Comparison of ENCODE assay signal across 24 mouse cellular contexts in genomic region chr4:106453108-106453507, GRCm38 (mm10). TPM values are rescaled to one million over a fixed set of nuclear protein-coding genes. Genes with fewer than 3 reads are reported as not detected.
DNase-seq lines count a peak whose midpoint lies in the region; ATAC-seq and TF ChIP-seq lines count a peak whose summit lies in the region.
"Had no signal": no experiment of that assay in that cellular context is flagged by ENCODE, and none has a peak within 500 bp of the region (broad histone marks: within the 10 kb centered on the region; RNA-seq: fewer than 3 reads in every experiment).

No protein-coding gene starts in this region.

- H3K27ac ChIP-seq in liver, adult 2 months (replicated peaks; ENCODE audit: insufficient read depth, low read depth, low read length), result 0 out of 2 replicates have a peak overlapping the region, but pooled peaks have one; percentile 7
- H3K27ac ChIP-seq in liver, embryonic 11.5 days (ENCODE audit: low read depth, low read length), result no peak overlapping the region
- H3K27ac ChIP-seq in midbrain, embryonic 11.5 days (ENCODE audit: low read depth, low read length), result no peak overlapping the region
- H3K27ac ChIP-seq in midbrain, embryonic 14.5 days (replicated peaks; ENCODE audit: low read depth, low read length), result no peak overlapping the region
- H3K27ac ChIP-seq in liver, embryonic 16.5 days (ENCODE audit: low read length), result no peak overlapping the region
- H3K27ac ChIP-seq: embryonic facial prominence, embryonic 13.5 days; embryonic facial prominence, embryonic 15.5 days; forebrain, embryonic 10.5 days; forebrain, embryonic 12.5 days had no signal

- no peaks in the 10 kb centered on the region for H3K9me3 ChIP-seq in liver, embryonic 11.5 days (ENCODE audit: control insufficient read depth, low read length)
- H3K9me3 ChIP-seq in midbrain, embryonic 11.5 days (ENCODE audit: control insufficient read depth, low read length), result no peaks in the 10 kb centered on the region
- no peaks in the 10 kb centered on the region for H3K9me3 ChIP-seq in midbrain, embryonic 14.5 days (ENCODE audit: control insufficient read depth, low read length)
- H3K9me3 ChIP-seq in liver, embryonic 16.5 days (replicated peaks; ENCODE audit: control insufficient read depth, low read length), result no peaks in the 10 kb centered on the region
- H3K9me3 ChIP-seq: embryonic facial prominence, embryonic 13.5 days; embryonic facial prominence, embryonic 15.5 days; forebrain, embryonic 10.5 days; forebrain, embryonic 12.5 days had no signal

- 28% methylated on average over 5 of the region's 5 CpGs for WGBS in liver, adult 2 months
- 74% methylated on average over 5 of the region's 5 CpGs for WGBS in liver, embryonic 11.5 days
- WGBS in midbrain, embryonic 11.5 days, result 86% methylated on average over 5 of the region's 5 CpGs
- WGBS in midbrain, embryonic 14.5 days, result 88% methylated on average over 5 of the region's 5 CpGs
- WGBS in liver, embryonic 16.5 days (ENCODE audit: insufficient replicate concordance), result 50% methylated on average over 5 of the region's 5 CpGs

- H3K4me3 ChIP-seq in liver, adult 2 months (ENCODE audit: insufficient read depth, low read depth, low read length), result no peak overlapping the region
- no peak overlapping the region for H3K4me3 ChIP-seq in liver, embryonic 11.5 days (ENCODE audit: low read depth, low read length)
- no peak overlapping the region for H3K4me3 ChIP-seq in midbrain, embryonic 11.5 days (ENCODE audit: low read depth, low read length)
- H3K4me3 ChIP-seq in midbrain, embryonic 14.5 days (replicated peaks; ENCODE audit: low read depth, low read length), result no peak overlapping the region
- no peak overlapping the region for H3K4me3 ChIP-seq in liver, embryonic 16.5 days (ENCODE audit: low read depth, low read length)
- H3K4me3 ChIP-seq: embryonic facial prominence, embryonic 13.5 days; embryonic facial prominence, embryonic 15.5 days; erythroblast, embryonic 14.5 days; forebrain, embryonic 10.5 days; forebrain, embryonic 12.5 days had no signal

- no peak for TF ChIP-seq POLR2A in liver, adult 2 months (IDR thresholded peaks at IDR 0.05; ENCODE audit: extremely low read depth, insufficient read depth, low read length)

- peak; percentile 77 for DNase-seq in liver, adult 2 months (ENCODE audit: extremely low read depth, low read depth, low spot score)
- DNase-seq in liver, embryonic 11.5 days (ENCODE audit: low spot score), result no peak
- DNase-seq in midbrain, embryonic 11.5 days (ENCODE audit: low spot score, missing footprints), result peak; percentile 37
- no peak for DNase-seq in midbrain, embryonic 14.5 days
- no peak for DNase-seq in right cerebral cortex, postnatal 36 days (ENCODE audit: low spot score in 2 of 2)
- DNase-seq in spleen, adult 12 weeks (ENCODE audit: low spot score), result no peak
- DNase-seq: adrenal gland, adult 2 months; adrenal gland, postnatal 10 days; adrenal gland, postnatal 25 days; cerebellum, adult 11 months; cerebellum, adult 8-10 months; cerebellum, adult 9-11 months; embryo, embryonic 11 days had no signal

- H3K4me1 ChIP-seq in liver, adult 2 months (ENCODE audit: control insufficient read depth, insufficient read depth, low read length), result peaks cover 7% of the 10 kb centered on the region; the same call in 1 of the 2 replicates
- H3K4me1 ChIP-seq in liver, embryonic 11.5 days (replicated peaks; ENCODE audit: control insufficient read depth, insufficient read depth, low read length), result peaks cover 7% of the 10 kb centered on the region
- H3K4me1 ChIP-seq in midbrain, embryonic 11.5 days (ENCODE audit: control insufficient read depth, insufficient read depth, low read length), result no peaks in the 10 kb centered on the region
- no peaks in the 10 kb centered on the region for H3K4me1 ChIP-seq in midbrain, embryonic 14.5 days (ENCODE audit: control insufficient read depth, insufficient read depth, low read length)
- H3K4me1 ChIP-seq in liver, embryonic 16.5 days (ENCODE audit: control insufficient read depth, low read depth, low read length), result no peaks in the 10 kb centered on the region; the same call in 1 of the 2 replicates
- H3K4me1 ChIP-seq: embryonic facial prominence, embryonic 13.5 days; embryonic facial prominence, embryonic 15.5 days; forebrain, embryonic 10.5 days; forebrain, embryonic 12.5 days had no signal

- no peak overlapping the region for H3K9ac ChIP-seq in liver, adult 2 months (ENCODE audit: low read depth, low read length)
- H3K9ac ChIP-seq in liver, embryonic 11.5 days (ENCODE audit: low read depth, low read length), result no peak overlapping the region
- H3K9ac ChIP-seq in midbrain, embryonic 11.5 days (ENCODE audit: low read length), result no peak overlapping the region
- no peak overlapping the region for H3K9ac ChIP-seq in midbrain, embryonic 14.5 days (replicated peaks; ENCODE audit: low read length)
- no peak overlapping the region for H3K9ac ChIP-seq in liver, embryonic 16.5 days (ENCODE audit: low read depth, low read length)
- H3K9ac ChIP-seq: embryonic facial prominence, embryonic 13.5 days; embryonic facial prominence, embryonic 15.5 days; forebrain, embryonic 12.5 days had no signal

- no peak for ATAC-seq in liver, embryonic 11.5 days (replicated peaks; ENCODE audit: low FRiP score)
- no peak for ATAC-seq in midbrain, embryonic 11.5 days (ENCODE audit: low FRiP score)
- no peak for ATAC-seq in midbrain, embryonic 14.5 days (ENCODE audit: low FRiP score, low TSS enrichment)
- 0 out of 2 replicates have a peak, but pooled peaks have one; percentile 10 for ATAC-seq in liver, embryonic 16.5 days (ENCODE audit: low read depth)
- ATAC-seq: forebrain, embryonic 14.5 days had no signal

- no peak overlapping the region for H3K4me2 ChIP-seq in liver, embryonic 11.5 days
- no peak overlapping the region for H3K4me2 ChIP-seq in midbrain, embryonic 11.5 days
- no peak overlapping the region for H3K4me2 ChIP-seq in midbrain, embryonic 14.5 days (ENCODE audit: low read length)
- H3K4me2 ChIP-seq in liver, embryonic 16.5 days (ENCODE audit: low read depth, low read length), result no peak overlapping the region
- H3K4me2 ChIP-seq: embryonic facial prominence, embryonic 13.5 days; embryonic facial prominence, embryonic 15.5 days; forebrain, embryonic 12.5 days had no signal

- H3K36me3 ChIP-seq in liver, adult 2 months (ENCODE audit: control insufficient read depth, insufficient read depth, low read length), result peaks cover 57% of the 10 kb centered on the region
- H3K36me3 ChIP-seq in liver, embryonic 11.5 days (ENCODE audit: control insufficient read depth, insufficient read depth, low read length), result no peaks in the 10 kb centered on the region
- H3K36me3 ChIP-seq in midbrain, embryonic 11.5 days (ENCODE audit: control insufficient read depth, insufficient read depth, low read length), result no peaks in the 10 kb centered on the region
- no peaks in the 10 kb centered on the region for H3K36me3 ChIP-seq in midbrain, embryonic 14.5 days (ENCODE audit: control insufficient read depth, insufficient read depth, low read length)
- H3K36me3 ChIP-seq in liver, embryonic 16.5 days (ENCODE audit: control insufficient read depth, insufficient read depth), result no peaks in the 10 kb centered on the region; the same call in 1 of the 2 replicates
- H3K36me3 ChIP-seq: embryonic facial prominence, embryonic 13.5 days; embryonic facial prominence, embryonic 15.5 days; forebrain, embryonic 12.5 days had no signal

- H3K27me3 ChIP-seq in liver, adult 2 months (ENCODE audit: control insufficient read depth, insufficient read depth, low read length), result no peaks in the 10 kb centered on the region
- H3K27me3 ChIP-seq in liver, embryonic 11.5 days (replicated peaks; ENCODE audit: control insufficient read depth, insufficient read depth, low read length), result no peaks in the 10 kb centered on the region
- no peaks in the 10 kb centered on the region for H3K27me3 ChIP-seq in midbrain, embryonic 11.5 days (ENCODE audit: control insufficient read depth, insufficient read depth, low read length)
- H3K27me3 ChIP-seq in midbrain, embryonic 14.5 days (ENCODE audit: control insufficient read depth, insufficient read depth, low read length), result no peaks in the 10 kb centered on the region
- no peaks in the 10 kb centered on the region for H3K27me3 ChIP-seq in liver, embryonic 16.5 days (ENCODE audit: control insufficient read depth, insufficient read depth, low read depth, low read length)
- H3K27me3 ChIP-seq: embryonic facial prominence, embryonic 13.5 days; embryonic facial prominence, embryonic 15.5 days; forebrain, embryonic 12.5 days had no signal

- H3K79me2 ChIP-seq in liver, adult 2 months (ENCODE audit: control insufficient read depth, insufficient read depth, low read length), result no peaks in the 10 kb centered on the region

- no peak for TF ChIP-seq CTCF in liver, adult 2 months (IDR thresholded peaks at IDR 0.05; ENCODE audit: low read depth, low read length)

RNA-seq across cellular contexts. Expression of gene Pcsk9, which starts 11.0 kb away (rescaled TPM):
- 35.9 and 55.0 TPM in 2 replicates for total RNA-seq in liver, adult 2 months (2014; rRNA removed)
- 60.8 and 88.2 TPM in 2 replicates for polyA plus RNA-seq in liver, adult 2 months (2012; rRNA removed)
- 71.5 and 75.4 TPM in 2 replicates for polyA plus RNA-seq in liver, embryonic 11.5 days (2014; fragmentation: Nextera tagmentation; extraction: Ambion mirVana)
- polyA plus RNA-seq in midbrain, embryonic 11.5 days (2014; fragmentation: Nextera tagmentation; extraction: Ambion mirVana), result 1.1 and 1.4 TPM in 2 replicates
- 4.1 and 4.4 TPM in 2 replicates for polyA plus RNA-seq in midbrain, embryonic 14.5 days (2014; fragmentation: Nextera tagmentation; extraction: Ambion mirVana)
- polyA plus RNA-seq in liver, embryonic 16.5 days (2015; fragmentation: Nextera tagmentation; extraction: Ambion mirVana), result 89.7 and 99.6 TPM in 2 replicates
- total RNA-seq: common myeloid progenitor, adult 5-6 weeks had no signal

RNA-seq across cellular contexts. Expression of gene Bsnd, which starts 39.0 kb away (rescaled TPM):
- total RNA-seq in liver, adult 2 months (2014; rRNA removed), result not detected in 2 replicates
- not detected in 2 replicates for polyA plus RNA-seq in liver, adult 2 months (2012; rRNA removed)
- not detected in 2 replicates for polyA plus RNA-seq in liver, embryonic 11.5 days (2014; fragmentation: Nextera tagmentation; extraction: Ambion mirVana)
- not detected in 2 replicates for polyA plus RNA-seq in midbrain, embryonic 11.5 days (2014; fragmentation: Nextera tagmentation; extraction: Ambion mirVana)
- not detected in 2 replicates for polyA plus RNA-seq in midbrain, embryonic 14.5 days (2014; fragmentation: Nextera tagmentation; extraction: Ambion mirVana)
- polyA plus RNA-seq in liver, embryonic 16.5 days (2015; fragmentation: Nextera tagmentation; extraction: Ambion mirVana), result not detected in 2 replicates
- total RNA-seq: adrenal gland, adult 2 months; adrenal gland, postnatal 10 days; adrenal gland, postnatal 25 days; common myeloid progenitor, adult 5-6 weeks had no signal
- polyA plus RNA-seq: brain, embryonic 14.5 days; C2C12; embryonic facial prominence, embryonic 11.5 days; embryonic facial prominence, embryonic 13.5 days; erythroblast, embryonic 14.5 days; forebrain, embryonic 10.5 days; forebrain, embryonic 12.5 days; forebrain, embryonic 14.5 days had no signal

Comparison
In these comparisons a context has a peak if more than half of its experiments do, and no peak if none do; other contexts are left out.
1. DNase-seq: peak in liver, adult 2 months (single experiment) and midbrain, embryonic 11.5 days (single experiment); none in liver, embryonic 11.5 days (single experiment), midbrain, embryonic 14.5 days (single experiment), right cerebral cortex, postnatal 36 days (0 of 2) and spleen, adult 12 weeks (single experiment).
2. RNA of gene Pcsk9, which starts 11.0 kb away (polyA plus RNA-seq): 89.7 to 99.6 TPM in liver, embryonic 16.5 days, 60.8 to 88.2 TPM in liver, adult 2 months and 71.5 to 75.4 TPM in liver, embryonic 11.5 days; 4.1 to 4.4 TPM in midbrain, embryonic 14.5 days and 1.1 to 1.4 TPM in midbrain, embryonic 11.5 days; every median in the first group is over 10 times any median in the second.